Mouse (Mus musculus) midbrain, embryonic 13.5 days (tissue): ENCODE data around the gene Morc2a. TPM values are rescaled to one million over a fixed set of nuclear protein-coding genes. Genes with fewer than 3 reads are reported as not detected.

Experiments
- ATAC-seq: fragments of 200-750 bp; cut with Nextera tagmentation; 2 replicates; pipeline ENCODE4 v1.8.0; 2017; ENCODE audit warnings: mild to moderate bottlenecking, moderate TSS enrichment, moderate library complexity
- H3K27ac ChIP-seq: fragments of 300-500 bp; sonication (generic); 2 replicates; pipeline ENCODE4 v1.5.1; 2015; ENCODE audit warnings: inconsistent platforms, mild to moderate bottlenecking, moderate library complexity
- H3K27me3 ChIP-seq: fragments of 300-500 bp; sonication (generic); 2 replicates; pipeline ENCODE4 v1.6.1; 2015; ENCODE audit warnings: mild to moderate bottlenecking, inconsistent platforms
- H3K36me3 ChIP-seq: fragments of 300-500 bp; sonication (generic); 2 replicates; pipeline ENCODE4 v1.6.1; 2015; ENCODE audit warnings: mild to moderate bottlenecking, inconsistent platforms
- H3K4me1 ChIP-seq: fragments of 300-500 bp; sonication (generic); replicated peaks from 2 replicates; pipeline ENCODE4 v1.6.1; 2015; ENCODE audit warnings: inconsistent platforms
- H3K4me2 ChIP-seq: fragments of 300-500 bp; sonication (generic); replicated peaks from 2 replicates; pipeline ENCODE4 v1.6.1; 2015; ENCODE audit warnings: moderate library complexity, mild to moderate bottlenecking, inconsistent platforms
- H3K4me3 ChIP-seq: fragments of 300-500 bp; sonication (generic); replicated peaks from 2 replicates; pipeline ENCODE4 v1.5.1; 2015; ENCODE audit warnings: mild to moderate bottlenecking, inconsistent platforms
- H3K9ac ChIP-seq: fragments of 300-500 bp; sonication (generic); replicated peaks from 2 replicates; pipeline ENCODE4 v1.6.1; 2015; ENCODE audit warnings: mild to moderate bottlenecking, inconsistent platforms
- H3K9me3 ChIP-seq: fragments of 300-500 bp; sonication (generic); 2 replicates; pipeline ENCODE4 v1.6.1; 2016; ENCODE audit warnings: mild to moderate bottlenecking, inconsistent platforms
- WGBS: fragments of 180-500 bp; shearing (Covaris S2); methylation state at CpG from one replicate; pipeline ENCODE4 v1.1.7; 2015; 5-methylcytosine and 5-hydroxymethylcytosine counted together
- polyA plus RNA-seq: library from polyadenylated mRNA; unstranded; fragments of >200 nt; fragmentation: Nextera tagmentation; extraction: Ambion mirVana; gene quantifications from 2 replicates; pipeline ENCODE4 v1.2.1, GENCODE M21; 2015

Gene Morc2a
- polyA plus RNA-seq, 1 experiment from 2014 or later, result 42.0 TPM

- ATAC-seq, result no peak
- Histone ChIP-seq H3K27me3 (no peaks in the 10 kb centered on the region), H3K9ac (no peak overlapping the region), H3K9me3 (no peaks in the 10 kb centered on the region), H3K4me2 (no peak overlapping the region), H3K27ac (no peak overlapping the region), H3K4me3 (no peak overlapping the region), H3K4me1 (no peaks in the 10 kb centered on the region), H3K36me3 (peaks cover 94% of the 10 kb centered on the region)
- WGBS, result 92% methylated on average over 5 of the region's 5 CpGs
Measured at GRCm38 (mm10) chr11:3684723-3685430, 35.9 kb downstream of the Morc2a start.

DNA sequence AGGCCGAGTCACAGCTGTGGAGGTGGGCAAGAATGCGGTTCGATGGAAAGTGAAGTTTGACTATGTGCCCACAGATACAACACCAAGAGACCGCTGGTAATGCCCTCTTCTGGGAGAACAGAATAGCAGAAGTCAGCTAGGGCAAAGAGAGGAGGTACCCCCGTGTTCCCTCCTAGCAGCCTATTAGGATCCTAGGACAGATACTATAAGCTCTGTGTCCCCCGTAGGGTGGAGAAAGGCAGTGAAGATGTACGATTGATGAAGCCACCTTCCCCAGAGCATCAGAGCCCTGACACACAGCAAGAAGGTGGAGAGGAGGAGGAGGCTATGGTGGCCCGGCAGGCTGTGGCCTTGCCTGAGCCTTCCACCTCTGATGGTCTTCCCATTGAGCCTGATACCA is 36.4 kb downstream of the Morc2a start:
- Histone ChIP-seq H3K9me3 (no peaks in the 10 kb centered on the region), H3K27me3 (no peaks in the 10 kb centered on the region), H3K4me3 (no peak overlapping the region), H3K9ac (no peak overlapping the region), H3K36me3 (peaks cover 92% of the 10 kb centered on the region), H3K4me2 (no peak overlapping the region), H3K27ac (no peak overlapping the region), H3K4me1 (no peaks in the 10 kb centered on the region)
- WGBS, result 95% methylated on average over 8 of the region's 8 CpGs
- no peak for ATAC-seq

- Histone ChIP-seq H3K4me2 (no peak overlapping the region), H3K9me3 (no peaks in the 10 kb centered on the region), H3K27me3 (no peaks in the 10 kb centered on the region), H3K36me3 (peaks cover 93% of the 10 kb centered on the region), H3K9ac (no peak overlapping the region), H3K4me1 (no peaks in the 10 kb centered on the region), H3K4me3 (no peak overlapping the region), H3K27ac (no peak overlapping the region)
- no peak for ATAC-seq
- WGBS, result 97% methylated on average over 2 of the region's 2 CpGs
Measured at GRCm38 (mm10) chr11:3686318-3686717, 37.3 kb downstream of the Morc2a start.

GRCm38 (mm10) chr11:3686885-3687284 is 37.9 kb downstream of the Morc2a start:
- H3K4me1 ChIP-seq, result no peaks in the 10 kb centered on the region
- H3K9ac ChIP-seq, result no peak overlapping the region
- WGBS, result 99% methylated on average over 2 of the region's 2 CpGs
- H3K27ac ChIP-seq, result no peak overlapping the region
- H3K4me3 ChIP-seq, result no peak overlapping the region
- peaks cover 94% of the 10 kb centered on the region for H3K36me3 ChIP-seq
- no peak overlapping the region for H3K4me2 ChIP-seq
- ATAC-seq, result no peak
- no peaks in the 10 kb centered on the region for H3K27me3 ChIP-seq
- no peaks in the 10 kb centered on the region for H3K9me3 ChIP-seq

- WGBS, result 87% methylated on average over 2 of the region's 2 CpGs
- no peak overlapping the region for H3K4me2 ChIP-seq
- peaks cover 70% of the 10 kb centered on the region for H3K36me3 ChIP-seq
- H3K4me3 ChIP-seq, result no peak overlapping the region
- ATAC-seq, result no peak
- H3K9me3 ChIP-seq, result no peaks in the 10 kb centered on the region
- H3K27ac ChIP-seq, result no peak overlapping the region
- H3K4me1 ChIP-seq, result no peaks in the 10 kb centered on the region
- no peak overlapping the region for H3K9ac ChIP-seq
- no peaks in the 10 kb centered on the region for H3K27me3 ChIP-seq
Measured at GRCm38 (mm10) chr11:3691746-3692145, 42.8 kb downstream of the Morc2a start.

- Histone ChIP-seq H3K9me3 (no peaks in the 10 kb centered on the region), H3K4me2 (no peak overlapping the region), H3K27me3 (no peaks in the 10 kb centered on the region), H3K4me3 (no peak overlapping the region), H3K9ac (no peak overlapping the region), H3K4me1 (no peaks in the 10 kb centered on the region), H3K36me3 (peaks cover 33% of the 10 kb centered on the region), H3K27ac (no peak overlapping the region)
- ATAC-seq, result no peak
- 82% methylated on average over 5 of the region's 5 CpGs for WGBS
Measured at GRCm38 (mm10) chr11:3696086-3696616, 47.2 kb downstream of the Morc2a start.

GRCm38 (mm10) chr11:3697441-3697840 is 48.5 kb downstream of the Morc2a start:
- Histone ChIP-seq H3K4me2 (no peak overlapping the region), H3K27me3 (no peaks in the 10 kb centered on the region), H3K9ac (no peak overlapping the region), H3K9me3 (no peaks in the 10 kb centered on the region), H3K4me3 (no peak overlapping the region), H3K4me1 (no peaks in the 10 kb centered on the region), H3K36me3 (peaks cover 21% of the 10 kb centered on the region), H3K27ac (no peak overlapping the region)
- 83% methylated on average over 3 of the region's 3 CpGs for WGBS
- ATAC-seq, result no peak

DNA sequence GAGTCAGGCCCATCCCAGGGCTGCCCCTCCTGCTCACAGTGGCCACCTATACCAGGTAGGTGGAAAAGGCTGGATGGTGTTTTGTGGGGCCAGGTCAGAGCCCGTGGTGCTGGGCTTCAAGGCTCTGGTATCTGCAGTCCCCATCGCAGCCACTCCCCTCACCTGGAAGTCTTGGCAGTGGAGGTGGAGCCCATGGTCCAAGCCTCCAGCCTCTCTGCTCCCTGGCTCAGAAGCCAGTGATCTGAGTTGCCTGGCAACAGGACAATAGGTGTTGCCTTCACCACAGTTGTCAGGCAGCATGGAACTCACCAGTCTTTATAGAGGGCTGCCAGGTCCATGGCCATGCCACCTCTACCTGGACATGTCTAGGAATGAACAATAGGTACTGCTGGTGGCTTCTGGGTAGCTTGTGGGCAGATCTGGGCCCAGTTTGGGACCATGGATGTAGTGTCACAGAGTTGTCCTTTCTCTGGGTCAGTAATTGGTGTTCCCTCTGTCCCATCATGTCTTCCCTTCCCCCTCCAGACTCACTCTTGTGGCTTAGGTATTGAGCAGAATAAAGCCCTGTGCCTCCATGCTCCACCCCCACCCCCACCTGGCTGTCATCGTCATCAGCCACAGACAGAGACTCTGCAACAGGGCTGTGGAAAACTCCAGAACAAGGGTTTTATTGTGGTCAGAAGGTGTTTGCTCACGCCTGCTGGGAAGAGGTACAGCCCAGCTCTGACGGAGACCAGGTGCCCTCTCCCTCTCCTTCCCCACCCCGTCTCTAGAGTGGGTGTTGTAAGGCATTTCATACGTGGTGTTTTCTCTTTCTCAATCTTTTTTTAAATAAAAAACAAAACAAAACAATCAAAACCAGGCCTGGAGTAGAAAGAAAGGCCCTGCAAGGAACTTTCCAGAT is 54.4 kb downstream of the Morc2a start:
- Histone ChIP-seq H3K9me3 (no peaks in the 10 kb centered on the region), H3K27me3 (no peaks in the 10 kb centered on the region), H3K27ac (no peak overlapping the region), H3K4me2 (no peak overlapping the region), H3K4me3 (no peak overlapping the region), H3K9ac (no peak overlapping the region), H3K4me1 (no peaks in the 10 kb centered on the region), H3K36me3 (peaks cover 7% of the 10 kb centered on the region; the same call in 1 of the 2 replicates)
- 81% methylated on average over 7 of the region's 7 CpGs for WGBS
- ATAC-seq, result 0 out of 2 replicates have a peak, but pooled peaks have one; percentile 17

DNA sequence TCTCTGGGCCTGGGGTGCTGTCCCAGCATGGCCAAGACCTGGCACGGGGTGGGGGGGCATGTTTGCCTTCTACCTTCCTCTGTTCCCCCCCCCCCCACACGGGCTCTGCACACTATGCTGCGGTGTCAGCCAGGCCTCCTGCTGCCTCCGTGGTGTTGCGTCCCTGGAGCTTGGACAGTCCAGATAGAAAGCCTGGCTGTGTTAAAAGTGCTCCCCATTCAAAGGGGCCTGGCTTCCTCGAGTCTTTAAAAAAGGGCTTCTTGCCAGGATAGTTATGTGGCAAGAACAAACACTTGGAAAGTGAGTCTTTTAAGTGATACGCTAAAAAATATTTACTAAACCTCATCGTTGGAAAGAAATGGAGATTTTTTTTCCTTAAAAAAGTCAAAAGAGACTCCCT is 55.4 kb downstream of the Morc2a start:
- Histone ChIP-seq H3K36me3 (peaks cover 7% of the 10 kb centered on the region; the same call in 1 of the 2 replicates), H3K9ac (no peak overlapping the region), H3K27me3 (no peaks in the 10 kb centered on the region), H3K9me3 (no peaks in the 10 kb centered on the region), H3K4me1 (no peaks in the 10 kb centered on the region), H3K4me3 (no peak overlapping the region), H3K4me2 (no peak overlapping the region), H3K27ac (no peak overlapping the region)
- no peak for ATAC-seq
- WGBS, result 82% methylated on average over 8 of the region's 8 CpGs

GRCm38 (mm10) chr11:3707057-3707456 is 58.1 kb downstream of the Morc2a start:
- Histone ChIP-seq H3K36me3 (peaks cover 7% of the 10 kb centered on the region; the same call in 1 of the 2 replicates), H3K4me1 (no peaks in the 10 kb centered on the region), H3K27ac (no peak overlapping the region), H3K4me2 (no peak overlapping the region), H3K4me3 (no peak overlapping the region), H3K9me3 (no peaks in the 10 kb centered on the region), H3K27me3 (no peaks in the 10 kb centered on the region), H3K9ac (no peak overlapping the region)
- 91% methylated on average over 8 of the region's 8 CpGs for WGBS
- no peak for ATAC-seq

GRCm38 (mm10) chr11:3710203-3710602 is 61.2 kb downstream of the Morc2a start:
- H3K9ac ChIP-seq, result no peak overlapping the region
- H3K4me1 ChIP-seq, result no peaks in the 10 kb centered on the region
- WGBS, result 77% methylated on average over 14 of the region's 14 CpGs
- no peak overlapping the region for H3K4me3 ChIP-seq
- no peak overlapping the region for H3K27ac ChIP-seq
- H3K4me2 ChIP-seq, result no peak overlapping the region
- peaks cover 8% of the 10 kb centered on the region for H3K36me3 ChIP-seq
- H3K27me3 ChIP-seq, result no peaks in the 10 kb centered on the region
- no peak for ATAC-seq
- no peaks in the 10 kb centered on the region for H3K9me3 ChIP-seq

GRCm38 (mm10) chr11:3714486-3714885 is 65.5 kb downstream of the Morc2a start:
- H3K9me3 ChIP-seq, result no peaks in the 10 kb centered on the region
- no peak overlapping the region for H3K9ac ChIP-seq
- WGBS, result 39% methylated on average over 15 of the region's 15 CpGs
- ATAC-seq, result peak; percentile 68
- H3K27me3 ChIP-seq, result no peaks in the 10 kb centered on the region
- H3K4me3 ChIP-seq, result no peak overlapping the region
- no peak overlapping the region for H3K27ac ChIP-seq
- H3K36me3 ChIP-seq, result peaks cover 5% of the 10 kb centered on the region; the same call in 1 of the 2 replicates
- no peaks in the 10 kb centered on the region for H3K4me1 ChIP-seq
- no peak overlapping the region for H3K4me2 ChIP-seq
